Mouse (Mus musculus) limb, embryonic 14.5 days (tissue): ENCODE data around the gene Akap13. TPM values are rescaled to one million over a fixed set of nuclear protein-coding genes. Genes with fewer than 3 reads are reported as not detected.

Experiments
- ATAC-seq: fragments of 200-750 bp; cut with Nextera tagmentation; 2 replicates; pipeline ENCODE4 v1.8.0; 2017; ENCODE audit warnings: low read depth, moderate number of reproducible peaks, moderate TSS enrichment; ENCODE audit not compliant: low FRiP score
- DNase-seq: peaks from one replicate; pipeline ENCODE4 v3.0.0-alpha.2; 2015; ENCODE audit warnings: low spot score
- H3K27ac ChIP-seq: fragments of 300-500 bp; sonication (generic); replicated peaks from 2 replicates; pipeline ENCODE4 v1.5.1; 2014; ENCODE audit warnings: low read depth, mild to moderate bottlenecking, low read length, moderate library complexity, mixed read lengths
- H3K27me3 ChIP-seq: fragments of 300-500 bp; sonication (generic); 2 replicates; pipeline ENCODE4 v1.6.1; 2014; ENCODE audit warnings: low read length, mixed read lengths; ENCODE audit not compliant: control insufficient read depth, insufficient read depth
- H3K36me3 ChIP-seq: fragments of 300-500 bp; sonication (generic); 2 replicates; pipeline ENCODE4 v1.6.1; 2014; ENCODE audit warnings: mild to moderate bottlenecking, low read length, moderate library complexity, mixed read lengths; ENCODE audit not compliant: control insufficient read depth, insufficient read depth
- H3K4me1 ChIP-seq: fragments of 300-500 bp; sonication (generic); 2 replicates; pipeline ENCODE4 v1.6.1; 2014; ENCODE audit warnings: antibody characterized with exemption, low read length, mixed read lengths; ENCODE audit not compliant: control insufficient read depth, insufficient read depth
- H3K4me2 ChIP-seq: fragments of 300-500 bp; sonication (generic); replicated peaks from 2 replicates; pipeline ENCODE4 v1.6.1; 2014; ENCODE audit warnings: low read depth, mild to moderate bottlenecking, low read length, moderate library complexity; ENCODE audit not compliant: severe bottlenecking
- H3K4me3 ChIP-seq: fragments of 300-500 bp; sonication (generic); replicated peaks from 2 replicates; pipeline ENCODE4 v1.5.1; 2014; ENCODE audit warnings: low read length
- H3K9ac ChIP-seq: fragments of 300-500 bp; sonication (generic); 2 replicates; pipeline ENCODE4 v1.6.1; 2014; ENCODE audit warnings: mild to moderate bottlenecking, low read depth, low read length, moderate library complexity; ENCODE audit not compliant: severe bottlenecking
- H3K9me3 ChIP-seq: fragments of 300-500 bp; sonication (generic); 2 replicates; pipeline ENCODE4 v1.6.1; 2016; ENCODE audit warnings: low read length; ENCODE audit not compliant: control insufficient read depth
- POLR2A ChIP-seq: fragments of 200-500 bp; IDR thresholded peaks from 2 replicates; pipeline ENCODE4 v1.8.0; 2012; ENCODE audit warnings: inconsistent platforms, mild to moderate bottlenecking, moderate library complexity, borderline replicate concordance; ENCODE audit not compliant: insufficient read depth, insufficient read length; ENCODE audit errors: extremely low read depth
- WGBS: fragments of 180-500 bp; shearing (Covaris S2); extraction: QIAGEN DNeasy Blood & Tissue Kit; methylation state at CpG from one replicate; pipeline ENCODE4 v1.1.7; 2014; 5-methylcytosine and 5-hydroxymethylcytosine counted together
- polyA plus RNA-seq, 2 experiments: library from polyadenylated mRNA; depleted of rRNA in 1 of 2; stranded (reverse) in 1 of 2; unstranded in 1 of 2; fragments of >200 nt; fragmentation: Nextera tagmentation in 1 of 2; extraction: Ambion mirVana in 1 of 2; gene quantifications; 2 replicates each; pipeline versions ENCODE4 v1.2.1 to v1.2.3; 2012 to 2014

The Akap13 gene
- polyA plus RNA-seq, 2 experiments = 18.7 to 51.4 TPM

GRCm38 (mm10) chr7:75684976-75685375 lies 229.6 kb downstream of the Akap13 start:
- Histone ChIP-seq H3K9ac (no peak overlapping the region), H3K4me2 (no peak overlapping the region), H3K4me1 (0 out of 2 replicates have a peak, but pooled peaks cover 3% of the 10 kb centered on the region), H3K9me3 (no peaks in the 10 kb centered on the region), H3K27ac (no peak overlapping the region), H3K36me3 (peaks cover 21% of the 10 kb centered on the region), H3K4me3 (no peak overlapping the region), H3K27me3 (no peaks in the 10 kb centered on the region)
- no peak for ATAC-seq
- TF ChIP-seq POLR2A = no peak
- 32% methylated on average over 3 of the region's 3 CpGs for WGBS
- no peak for DNase-seq

- no peak for TF ChIP-seq POLR2A
- Histone ChIP-seq H3K9ac (no peak overlapping the region), H3K36me3 (peaks cover 21% of the 10 kb centered on the region), H3K4me3 (no peak overlapping the region), H3K9me3 (no peaks in the 10 kb centered on the region), H3K4me2 (no peak overlapping the region), H3K27ac (no peak overlapping the region), H3K27me3 (no peaks in the 10 kb centered on the region), H3K4me1 (0 out of 2 replicates have a peak, but pooled peaks cover 3% of the 10 kb centered on the region)
- WGBS = 88% methylated on average over 7 of the region's 7 CpGs
- DNase-seq = no peak
- ATAC-seq = no peak
These were observed 230.9 kb downstream of the Akap13 start for GRCm38 (mm10) chr7:75686046-75686826.

GRCm38 (mm10) chr7:75686827-75687164 lies 231.5 kb downstream of the Akap13 start:
- Histone ChIP-seq H3K4me2 (no peak overlapping the region), H3K27ac (no peak overlapping the region), H3K27me3 (no peaks in the 10 kb centered on the region), H3K9ac (no peak overlapping the region), H3K9me3 (no peaks in the 10 kb centered on the region), H3K4me1 (0 out of 2 replicates have a peak, but pooled peaks cover 3% of the 10 kb centered on the region), H3K4me3 (no peak overlapping the region), H3K36me3 (peaks cover 21% of the 10 kb centered on the region)
- no peak for DNase-seq
- TF ChIP-seq POLR2A = no peak
- 81% methylated on average over 1 of the region's 1 CpGs for WGBS
- no peak for ATAC-seq

GRCm38 (mm10) chr7:75688144-75688543 lies 232.8 kb downstream of the Akap13 start:
- Histone ChIP-seq H3K4me2 (no peak overlapping the region), H3K9ac (no peak overlapping the region), H3K27ac (no peak overlapping the region), H3K4me1 (no peaks in the 10 kb centered on the region), H3K9me3 (no peaks in the 10 kb centered on the region), H3K36me3 (peaks cover 21% of the 10 kb centered on the region), H3K4me3 (no peak overlapping the region), H3K27me3 (no peaks in the 10 kb centered on the region)
- TF ChIP-seq POLR2A = no peak
- 86% methylated on average over 3 of the region's 3 CpGs for WGBS
- ATAC-seq (no peak), DNase-seq (no peak)

GRCm38 (mm10) chr7:75694777-75695176 lies 239.4 kb downstream of the Akap13 start:
- Histone ChIP-seq H3K9me3 (no peaks in the 10 kb centered on the region), H3K4me1 (no peaks in the 10 kb centered on the region), H3K27me3 (no peaks in the 10 kb centered on the region), H3K4me3 (no peak overlapping the region), H3K36me3 (peaks cover 9% of the 10 kb centered on the region), H3K4me2 (no peak overlapping the region), H3K9ac (no peak overlapping the region), H3K27ac (no peak overlapping the region)
- TF ChIP-seq POLR2A = no peak
- ATAC-seq (no peak), DNase-seq (no peak)
- 82% methylated on average over 5 of the region's 5 CpGs for WGBS
